Mouse (Mus musculus): ENCODE data around the gene Ksr1. TPM values are rescaled to one million over a fixed set of nuclear protein-coding genes. Genes with fewer than 3 reads are reported as not detected.

Gene Ksr1
- polyA plus RNA-seq, 1 experiment from 2014 or later: 5.7 TPM

DNA sequence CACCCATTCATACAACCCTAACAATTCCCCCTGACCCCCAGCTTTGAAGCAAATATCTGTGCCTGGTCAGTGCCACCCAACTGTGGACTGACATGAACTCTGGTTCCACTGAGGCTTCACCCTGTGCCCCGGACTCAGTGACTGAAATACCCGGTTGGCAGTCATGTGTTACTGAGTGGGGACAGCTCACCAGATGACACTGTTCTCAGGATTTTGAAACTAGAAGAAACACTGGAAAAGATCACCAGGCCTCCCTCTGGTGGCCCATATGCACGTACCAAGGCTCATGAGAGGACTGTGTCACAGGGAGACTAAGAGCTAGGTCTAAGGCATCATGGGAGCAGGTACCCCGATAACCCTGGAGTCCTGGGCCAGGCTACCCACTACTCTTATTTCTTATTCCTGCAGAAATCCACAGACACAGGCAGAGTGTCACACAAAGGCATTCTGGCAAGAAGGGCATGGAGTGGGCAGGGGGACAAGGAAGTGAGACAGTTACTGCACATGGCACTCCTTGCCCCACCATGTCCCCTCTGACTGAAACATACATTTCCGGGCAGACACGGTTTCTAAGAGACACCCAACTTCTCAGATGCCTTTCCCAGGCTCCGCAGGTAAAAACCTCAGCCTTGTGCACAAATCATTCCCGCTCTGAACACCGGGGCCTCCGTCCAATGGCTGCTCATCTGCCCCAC is 34.2 kb downstream of the Ksr1 start:
- no peaks in the 10 kb centered on the region for H3K27me3 ChIP-seq (ENCODE audit: control insufficient read depth, insufficient read depth, low read length)
- no peak overlapping the region for H3K9ac ChIP-seq (ENCODE audit: low read length)
- ATAC-seq (ENCODE audit: insufficient read depth, low FRiP score, low TSS enrichment) (no peak), DNase-seq (ENCODE audit: low spot score) (no peak)
- H3K36me3 ChIP-seq (ENCODE audit: control insufficient read depth, insufficient read depth, low read length): no peaks in the 10 kb centered on the region
- H3K27ac ChIP-seq (ENCODE audit: low read depth, low read length): no peak overlapping the region
- peaks cover 14% of the 10 kb centered on the region for H3K4me1 ChIP-seq (ENCODE audit: control insufficient read depth, insufficient read depth, low read length)
- no peak overlapping the region for H3K4me2 ChIP-seq (ENCODE audit: low read depth)
- H3K9me3 ChIP-seq (ENCODE audit: control insufficient read depth, low read length): no peaks in the 10 kb centered on the region
- no peak overlapping the region for H3K4me3 ChIP-seq (ENCODE audit: low read depth, low read length)
- 87% methylated on average over 10 of the region's 10 CpGs for WGBS

DNA sequence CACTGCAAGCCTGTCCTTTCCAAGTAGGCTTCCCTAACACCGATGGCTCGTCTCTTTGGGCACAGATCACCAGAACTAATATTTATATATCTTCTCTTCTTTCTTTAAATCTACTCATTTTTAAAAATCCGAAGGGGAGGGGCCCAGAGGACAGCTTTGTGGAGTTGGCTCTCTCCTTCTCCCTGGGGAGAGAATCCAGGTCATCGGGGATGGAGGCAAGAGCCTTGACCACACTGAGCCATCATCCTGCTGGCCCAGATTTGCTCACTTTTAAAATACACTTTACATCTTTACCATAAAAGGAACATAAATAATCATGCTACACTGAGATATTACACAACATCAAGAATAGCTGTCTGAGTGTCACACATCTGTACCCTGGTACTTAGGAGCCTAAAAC is 35.8 kb downstream of the Ksr1 start:
- ATAC-seq (ENCODE audit: insufficient read depth, low FRiP score, low TSS enrichment): no peak

DNA sequence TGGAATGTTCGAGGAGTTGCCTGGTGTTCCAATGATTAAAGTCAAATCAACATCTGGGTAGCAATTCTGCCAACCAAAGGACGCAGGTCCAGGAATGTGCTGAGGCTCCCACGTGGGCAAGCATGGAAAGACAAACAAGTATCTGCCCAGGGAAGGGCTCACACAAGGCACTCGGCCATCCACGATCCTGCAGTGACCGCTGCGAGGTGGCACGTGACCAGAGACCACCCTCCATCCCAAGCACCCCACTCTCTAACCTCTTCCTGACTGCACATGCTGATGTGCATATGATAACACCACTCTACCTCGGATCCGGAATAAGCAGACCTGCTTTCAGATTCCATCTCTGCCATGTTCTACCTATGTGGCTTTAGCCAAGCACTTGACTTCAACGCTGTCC is 38.3 kb downstream of the Ksr1 start:
- WGBS: 94% methylated on average over 11 of the region's 11 CpGs
- H3K27ac ChIP-seq (ENCODE audit: low read depth, low read length): no peak overlapping the region
- no peak overlapping the region for H3K4me3 ChIP-seq (ENCODE audit: low read depth, low read length)
- ATAC-seq (ENCODE audit: insufficient read depth, low FRiP score, low TSS enrichment): no peak
- H3K9ac ChIP-seq (ENCODE audit: low read length): no peak overlapping the region
- H3K27me3 ChIP-seq (ENCODE audit: control insufficient read depth, insufficient read depth, low read length): no peaks in the 10 kb centered on the region
- no peaks in the 10 kb centered on the region for H3K9me3 ChIP-seq (ENCODE audit: control insufficient read depth, low read length)
- no peaks in the 10 kb centered on the region for H3K36me3 ChIP-seq (ENCODE audit: control insufficient read depth, insufficient read depth, low read length)
- peaks cover 2% of the 10 kb centered on the region for H3K4me1 ChIP-seq (ENCODE audit: control insufficient read depth, insufficient read depth, low read length)
- DNase-seq (ENCODE audit: low spot score): no peak
- H3K4me2 ChIP-seq (ENCODE audit: low read depth): no peak overlapping the region

More for the DNA sequence above, 35.8 kb downstream of the Ksr1 start:
- H3K9me3 ChIP-seq (ENCODE audit: control insufficient read depth, low read length): no peaks in the 10 kb centered on the region
- H3K4me2 ChIP-seq (ENCODE audit: low read depth): no peak overlapping the region
- H3K36me3 ChIP-seq (ENCODE audit: control insufficient read depth, insufficient read depth, low read length): no peaks in the 10 kb centered on the region
- peaks cover 3% of the 10 kb centered on the region for H3K4me1 ChIP-seq (ENCODE audit: control insufficient read depth, insufficient read depth, low read length)
- H3K27ac ChIP-seq (ENCODE audit: low read depth, low read length): no peak overlapping the region
- DNase-seq (ENCODE audit: low spot score): no peak
- no peaks in the 10 kb centered on the region for H3K27me3 ChIP-seq (ENCODE audit: control insufficient read depth, insufficient read depth, low read length)
- no peak overlapping the region for H3K9ac ChIP-seq (ENCODE audit: low read length)
- 80% methylated on average over 4 of the region's 4 CpGs for WGBS
- no peak overlapping the region for H3K4me3 ChIP-seq (ENCODE audit: low read depth, low read length)

DNA sequence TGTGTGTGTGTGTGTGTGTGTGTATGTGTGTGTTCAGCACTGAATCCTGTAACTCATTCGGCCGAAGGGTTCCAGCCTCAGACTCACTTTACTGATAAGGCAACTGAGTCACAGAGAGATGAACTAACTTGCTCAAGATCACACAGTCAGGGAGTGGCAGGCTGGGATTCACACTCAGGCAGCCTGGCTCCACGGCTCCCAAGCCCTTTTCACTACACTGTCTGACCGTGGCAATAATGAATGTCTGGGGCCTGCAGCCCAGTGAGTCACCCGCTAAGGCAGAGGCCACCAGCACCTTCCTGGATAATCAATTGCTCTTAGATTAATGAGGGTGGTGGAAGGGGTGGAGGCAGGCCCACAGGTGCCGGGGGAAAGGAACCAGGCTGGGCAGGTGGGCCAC is 41.2 kb downstream of the Ksr1 start:
- no peaks in the 10 kb centered on the region for H3K36me3 ChIP-seq (ENCODE audit: control insufficient read depth, insufficient read depth, low read length)
- H3K4me1 ChIP-seq (ENCODE audit: control insufficient read depth, insufficient read depth, low read length): no peaks in the 10 kb centered on the region
- DNase-seq (ENCODE audit: low spot score) (no peak), ATAC-seq (ENCODE audit: insufficient read depth, low FRiP score, low TSS enrichment) (no peak)
- no peak overlapping the region for H3K9ac ChIP-seq (ENCODE audit: low read length)
- H3K4me3 ChIP-seq (ENCODE audit: low read depth, low read length): no peak overlapping the region
- no peaks in the 10 kb centered on the region for H3K9me3 ChIP-seq (ENCODE audit: control insufficient read depth, low read length)
- no peak overlapping the region for H3K27ac ChIP-seq (ENCODE audit: low read depth, low read length)
- H3K27me3 ChIP-seq (ENCODE audit: control insufficient read depth, insufficient read depth, low read length): no peaks in the 10 kb centered on the region
- H3K4me2 ChIP-seq (ENCODE audit: low read depth): no peak overlapping the region
- 81% methylated on average over 6 of the region's 6 CpGs for WGBS

DNA sequence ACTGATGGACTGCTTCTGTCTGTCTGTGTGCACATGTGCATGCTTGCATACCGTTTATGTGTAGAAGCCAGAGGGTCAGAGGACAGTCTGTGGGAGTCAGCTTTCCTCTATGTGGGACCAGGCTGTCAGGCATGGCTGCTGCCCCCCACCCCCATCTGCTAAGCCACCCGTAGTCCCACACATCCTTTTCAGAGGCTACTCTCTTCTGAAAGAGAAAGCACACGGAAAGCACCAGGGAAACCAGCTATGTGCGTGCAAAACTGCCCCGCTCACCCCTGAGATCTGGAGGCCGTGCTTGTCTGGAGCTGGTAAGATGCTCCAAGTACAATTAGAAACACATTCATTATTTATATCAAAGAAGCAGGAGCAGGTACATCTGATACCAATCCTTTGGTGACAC is 41.7 kb downstream of the Ksr1 start:
- H3K4me1 ChIP-seq (ENCODE audit: control insufficient read depth, insufficient read depth, low read length): no peaks in the 10 kb centered on the region
- no peak overlapping the region for H3K4me3 ChIP-seq (ENCODE audit: low read depth, low read length)
- no peaks in the 10 kb centered on the region for H3K27me3 ChIP-seq (ENCODE audit: control insufficient read depth, insufficient read depth, low read length)
- H3K27ac ChIP-seq (ENCODE audit: low read depth, low read length): no peak overlapping the region
- no peak for DNase-seq (ENCODE audit: low spot score)
- H3K9me3 ChIP-seq (ENCODE audit: control insufficient read depth, low read length): no peaks in the 10 kb centered on the region
- WGBS: 79% methylated on average over 6 of the region's 6 CpGs
- no peaks in the 10 kb centered on the region for H3K36me3 ChIP-seq (ENCODE audit: control insufficient read depth, insufficient read depth, low read length)
- H3K9ac ChIP-seq (ENCODE audit: low read length): no peak overlapping the region
- H3K4me2 ChIP-seq (ENCODE audit: low read depth): no peak overlapping the region
- ATAC-seq (ENCODE audit: insufficient read depth, low FRiP score, low TSS enrichment): no peak

DNA sequence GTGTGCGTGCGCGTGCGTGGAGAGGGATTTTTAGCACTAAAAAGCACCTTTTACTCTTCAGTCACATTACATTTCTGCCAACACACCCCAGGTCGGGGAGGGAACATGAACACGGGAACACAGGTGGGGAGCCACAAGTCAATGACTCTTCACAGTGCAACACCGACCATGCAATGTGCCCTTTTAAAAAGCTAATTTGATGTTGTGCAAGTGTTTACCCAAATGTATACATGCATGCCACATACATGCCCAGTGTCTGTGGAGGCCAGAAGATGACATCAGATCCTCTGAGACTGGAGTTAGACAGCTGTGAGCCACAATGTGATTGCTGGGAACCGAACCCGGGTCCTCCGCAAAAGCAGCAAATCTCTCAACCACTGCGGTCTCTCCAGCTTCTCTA is 42.1 kb downstream of the Ksr1 start:
- ATAC-seq (ENCODE audit: insufficient read depth, low FRiP score, low TSS enrichment) (no peak), DNase-seq (ENCODE audit: low spot score) (no peak)
- Histone ChIP-seq H3K27me3 (ENCODE audit: control insufficient read depth, insufficient read depth, low read length) (no peaks in the 10 kb centered on the region), H3K4me3 (ENCODE audit: low read depth, low read length) (no peak overlapping the region), H3K27ac (ENCODE audit: low read depth, low read length) (no peak overlapping the region), H3K4me1 (ENCODE audit: control insufficient read depth, insufficient read depth, low read length) (0 out of 2 replicates have a peak, but pooled peaks cover 3% of the 10 kb centered on the region), H3K9ac (ENCODE audit: low read length) (no peak overlapping the region), H3K9me3 (ENCODE audit: control insufficient read depth, low read length) (no peaks in the 10 kb centered on the region), H3K4me2 (ENCODE audit: low read depth) (no peak overlapping the region), H3K36me3 (ENCODE audit: control insufficient read depth, insufficient read depth, low read length) (no peaks in the 10 kb centered on the region)
- WGBS: 93% methylated on average over 11 of the region's 11 CpGs

DNA sequence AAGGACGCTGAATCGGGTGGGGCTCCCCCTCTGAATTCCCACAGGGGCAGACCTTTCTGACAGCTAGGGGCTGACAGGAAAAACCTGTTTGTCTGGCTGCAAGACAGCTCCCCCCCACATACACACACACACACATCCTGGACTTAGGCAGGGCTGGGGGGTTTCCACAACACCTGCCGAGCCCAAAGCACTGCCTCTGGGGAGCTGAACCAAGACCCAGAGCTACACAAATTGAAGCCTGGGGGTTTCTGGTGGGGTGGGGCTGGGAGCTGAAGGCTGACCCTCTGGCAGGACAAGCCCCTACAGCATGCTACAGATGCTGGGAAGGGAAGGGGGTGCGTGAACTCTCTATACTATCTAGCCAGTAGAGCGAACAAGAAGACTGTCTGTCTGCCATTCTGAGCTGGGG is 42.7 kb downstream of the Ksr1 start:
- 73% methylated on average over 5 of the region's 5 CpGs for WGBS
- no peak overlapping the region for H3K4me2 ChIP-seq (ENCODE audit: low read depth)
- DNase-seq (ENCODE audit: low spot score): no peak
- H3K9me3 ChIP-seq (ENCODE audit: control insufficient read depth, low read length): no peaks in the 10 kb centered on the region
- H3K9ac ChIP-seq (ENCODE audit: low read length): no peak overlapping the region
- no peaks in the 10 kb centered on the region for H3K27me3 ChIP-seq (ENCODE audit: control insufficient read depth, insufficient read depth, low read length)
- no peak overlapping the region for H3K4me3 ChIP-seq (ENCODE audit: low read depth, low read length)
- H3K36me3 ChIP-seq (ENCODE audit: control insufficient read depth, insufficient read depth, low read length): no peaks in the 10 kb centered on the region
- ATAC-seq (ENCODE audit: insufficient read depth, low FRiP score, low TSS enrichment): no peak
- peaks cover 3% of the 10 kb centered on the region; the same call in 1 of the 2 replicates for H3K4me1 ChIP-seq (ENCODE audit: control insufficient read depth, insufficient read depth, low read length)
- H3K27ac ChIP-seq (ENCODE audit: low read depth, low read length): no peak overlapping the region

DNA sequence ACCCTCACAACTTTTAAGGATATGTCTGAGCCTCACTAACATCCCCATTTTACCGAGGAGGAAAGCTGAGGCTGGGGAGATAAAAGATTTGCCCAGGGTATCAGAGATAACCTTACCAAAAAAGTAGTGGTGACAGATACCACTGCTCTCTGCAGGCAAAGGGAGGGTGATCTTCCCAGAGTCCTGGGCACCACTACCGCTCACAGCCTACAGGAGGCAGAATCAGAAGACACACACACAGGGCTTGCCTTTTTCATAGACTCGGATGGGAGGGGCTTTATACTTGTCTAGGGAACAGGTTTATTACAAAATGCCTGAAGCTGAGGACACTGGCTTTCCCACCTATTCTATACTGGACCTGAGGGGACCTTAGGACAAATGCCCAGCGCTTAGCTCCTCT is 43.9 kb downstream of the Ksr1 start:
- Histone ChIP-seq H3K27ac (ENCODE audit: low read depth, low read length) (no peak overlapping the region), H3K36me3 (ENCODE audit: control insufficient read depth, insufficient read depth, low read length) (no peaks in the 10 kb centered on the region), H3K4me3 (ENCODE audit: low read depth, low read length) (no peak overlapping the region), H3K9me3 (ENCODE audit: control insufficient read depth, low read length) (no peaks in the 10 kb centered on the region), H3K27me3 (ENCODE audit: control insufficient read depth, insufficient read depth, low read length) (no peaks in the 10 kb centered on the region), H3K9ac (ENCODE audit: low read length) (no peak overlapping the region), H3K4me1 (ENCODE audit: control insufficient read depth, insufficient read depth, low read length) (peaks cover 3% of the 10 kb centered on the region; the same call in 1 of the 2 replicates), H3K4me2 (ENCODE audit: low read depth) (no peak overlapping the region)
- DNase-seq (ENCODE audit: low spot score): no peak
- WGBS: 85% methylated on average over 4 of the region's 4 CpGs
- ATAC-seq (ENCODE audit: insufficient read depth, low FRiP score, low TSS enrichment): no peak

DNA sequence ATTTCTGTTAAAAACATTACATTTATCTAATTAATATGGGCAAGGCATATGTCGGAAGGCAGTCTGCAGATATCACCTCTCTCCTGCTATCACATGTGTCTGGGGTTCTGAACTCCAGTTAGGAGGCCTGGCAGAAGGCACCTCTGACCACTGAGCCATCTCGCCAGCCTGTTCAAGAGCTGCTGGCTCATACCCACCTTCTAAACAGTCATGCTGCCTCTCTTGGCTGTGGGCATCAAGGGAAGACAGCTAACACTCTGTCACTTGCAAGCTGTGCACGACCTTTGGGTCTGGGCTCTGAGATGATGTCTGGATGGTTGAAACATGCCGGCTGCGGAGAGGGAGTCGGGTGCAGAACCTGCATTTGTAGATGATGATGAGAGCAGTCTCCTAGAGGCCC is 44.6 kb downstream of the Ksr1 start:
- H3K9ac ChIP-seq (ENCODE audit: low read length): no peak overlapping the region
- ATAC-seq (ENCODE audit: insufficient read depth, low FRiP score, low TSS enrichment): no peak
- 93% methylated on average over 6 of the region's 6 CpGs for WGBS

More for the DNA sequence above, 44.6 kb downstream of the Ksr1 start:
- no peaks in the 10 kb centered on the region for H3K27me3 ChIP-seq (ENCODE audit: control insufficient read depth, insufficient read depth, low read length)
- H3K4me1 ChIP-seq (ENCODE audit: control insufficient read depth, insufficient read depth, low read length): peaks cover 3% of the 10 kb centered on the region; the same call in 1 of the 2 replicates
- H3K27ac ChIP-seq (ENCODE audit: low read depth, low read length): no peak overlapping the region
- no peaks in the 10 kb centered on the region for H3K9me3 ChIP-seq (ENCODE audit: control insufficient read depth, low read length)
- no peak overlapping the region for H3K4me2 ChIP-seq (ENCODE audit: low read depth)
- no peaks in the 10 kb centered on the region for H3K36me3 ChIP-seq (ENCODE audit: control insufficient read depth, insufficient read depth, low read length)
- H3K4me3 ChIP-seq (ENCODE audit: low read depth, low read length): no peak overlapping the region
- no peak for DNase-seq (ENCODE audit: low spot score)

All from neural tube, embryonic 11.5 days (tissue).